Mouse (Mus musculus): ENCODE data around the gene Nup153. TPM values are rescaled to one million over a fixed set of nuclear protein-coding genes. Genes with fewer than 3 reads are reported as not detected.

Gene Nup153
- polyA plus RNA-seq, 1 experiment, result 11.6 TPM

DNA sequence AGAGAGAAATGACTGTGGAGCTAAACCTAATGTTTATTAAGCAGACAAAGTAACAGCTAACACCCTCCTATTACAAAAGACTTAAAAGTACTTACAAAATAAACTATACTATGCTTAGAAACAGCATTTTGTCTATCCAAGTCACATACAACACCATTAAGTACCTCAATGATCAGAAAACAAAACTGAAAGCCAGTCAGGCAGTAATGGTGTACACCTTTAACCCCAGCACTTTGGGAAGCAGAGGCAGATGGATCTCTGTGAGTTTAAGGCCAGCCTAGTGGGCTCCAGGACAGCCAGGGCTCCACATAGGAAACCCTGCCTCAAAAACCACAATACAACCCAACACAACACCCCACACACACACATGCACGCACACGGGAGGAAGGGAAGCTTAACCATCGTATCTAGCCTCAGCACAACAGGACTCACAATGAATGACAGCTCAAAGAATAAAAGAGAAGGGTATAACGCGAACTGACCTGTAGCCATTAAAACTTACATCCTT lies 8.8 kb downstream of the Nup153 start:
- Histone ChIP-seq H3K4me2 (ENCODE audit: low read depth) (no peak overlapping the region), H3K4me3 (no peak overlapping the region), H3K36me3 (ENCODE audit: control insufficient read depth, insufficient read depth) (peaks cover 5% of the 10 kb centered on the region), H3K79me2 (ENCODE audit: control insufficient read depth, insufficient read depth) (peaks cover 100% of the 10 kb centered on the region), H3K27me3 (ENCODE audit: control insufficient read depth, insufficient read depth, insufficient read length) (no peaks in the 10 kb centered on the region), H3ac (ENCODE audit: control insufficient read depth, insufficient read length) (no peak overlapping the region)
- TF ChIP-seq TCF12 (IDR thresholded peaks at IDR 0.05; ENCODE audit: insufficient read depth, poor library complexity, severe bottlenecking), result no peak
- no peak for TF ChIP-seq USF1 (IDR thresholded peaks at IDR 0.05; ENCODE audit: low read depth)
- TF ChIP-seq POLR2A (IDR thresholded peaks at IDR 0.05; ENCODE audit: insufficient read length, low read depth), result no peak
- no peak for TF ChIP-seq REST (IDR thresholded peaks at IDR 0.05; ENCODE audit: insufficient read depth, insufficient read length)
- no peak for TF ChIP-seq CEBPB (IDR thresholded peaks at IDR 0.05; ENCODE audit: insufficient read depth, poor library complexity, severe bottlenecking)
- TF ChIP-seq MYOD1 (IDR thresholded peaks at IDR 0.05; ENCODE audit: control insufficient read depth in 1 of 3, insufficient read length in 2 of 3, low read depth in 2 of 3), result no peak
- TF ChIP-seq MYOG (IDR thresholded peaks at IDR 0.05; ENCODE audit: control insufficient read depth in 1 of 3, insufficient read depth in 1 of 3, insufficient read length in 2 of 3, low read depth in 2 of 3), result no peak

- no peaks in the 10 kb centered on the region for H3K27me3 ChIP-seq (ENCODE audit: control insufficient read depth, insufficient read depth, insufficient read length)
- no peak overlapping the region for H3K4me3 ChIP-seq
- H3K36me3 ChIP-seq (ENCODE audit: control insufficient read depth, insufficient read depth), result peaks cover 31% of the 10 kb centered on the region
- no peak overlapping the region for H3ac ChIP-seq (ENCODE audit: control insufficient read depth, insufficient read length)
- TF ChIP-seq POLR2A (IDR thresholded peaks at IDR 0.05; ENCODE audit: insufficient read length, low read depth) (no peak), MAX (IDR thresholded peaks at IDR 0.05; ENCODE audit: low read depth) (no peak), E2F4 (IDR thresholded peaks at IDR 0.05; ENCODE audit: insufficient read depth) (no peak), SRF (IDR thresholded peaks at IDR 0.05; ENCODE audit: control insufficient read depth, insufficient read length, low read depth) (no peak), POLR2AphosphoS2 (IDR thresholded peaks at IDR 0.05; ENCODE audit: insufficient read length, low read depth) (no peak), TCF3 (IDR thresholded peaks at IDR 0.05; ENCODE audit: insufficient read length, low read depth) (no peak), REST (IDR thresholded peaks at IDR 0.05; ENCODE audit: insufficient read depth, insufficient read length) (no peak), TCF12 (IDR thresholded peaks at IDR 0.05; ENCODE audit: insufficient read depth, poor library complexity, severe bottlenecking) (no peak), USF1 (IDR thresholded peaks at IDR 0.05; ENCODE audit: low read depth) (no peak), MYOD1 (IDR thresholded peaks at IDR 0.05; ENCODE audit: control insufficient read depth in 1 of 3, insufficient read length in 2 of 3, low read depth in 2 of 3) (no peak), CEBPB (IDR thresholded peaks at IDR 0.05; ENCODE audit: insufficient read depth, poor library complexity, severe bottlenecking) (no peak), MYOG (IDR thresholded peaks at IDR 0.05; ENCODE audit: control insufficient read depth in 1 of 3, insufficient read depth in 1 of 3, insufficient read length in 2 of 3, low read depth in 2 of 3) (no peak)
- H3K4me2 ChIP-seq (ENCODE audit: low read depth), result peak overlapping the region; percentile 7
- H3K79me2 ChIP-seq (ENCODE audit: control insufficient read depth, insufficient read depth), result peaks cover 95% of the 10 kb centered on the region
Observed at GRCm38 (mm10) chr13:46715976-46716639, 11.6 kb downstream of the Nup153 start.

DNA sequence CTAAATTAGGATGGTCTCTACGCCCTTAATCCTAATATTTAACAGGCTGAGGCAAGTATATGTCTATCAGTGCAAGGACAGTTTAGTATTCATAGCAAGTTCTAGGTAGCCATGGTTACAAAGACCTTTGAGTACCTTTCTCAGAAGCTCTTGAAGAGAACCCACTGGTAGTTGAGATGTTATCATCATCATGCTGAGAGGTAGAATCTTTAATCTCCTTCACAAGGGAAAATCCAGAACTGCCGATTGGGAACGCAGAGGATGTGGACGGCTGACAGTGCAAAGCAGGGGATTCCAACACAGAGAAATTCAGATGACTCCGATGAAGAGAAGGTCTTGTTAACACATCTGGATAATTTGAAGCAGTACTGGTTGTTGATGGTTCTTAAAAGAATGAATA lies 14.3 kb downstream of the Nup153 start:
- Histone ChIP-seq H3K4me3 (no peak overlapping the region), H3K4me2 (ENCODE audit: low read depth) (no peak overlapping the region), H3ac (ENCODE audit: control insufficient read depth, insufficient read length) (no peak overlapping the region), H3K27me3 (ENCODE audit: control insufficient read depth, insufficient read depth, insufficient read length) (no peaks in the 10 kb centered on the region), H3K36me3 (ENCODE audit: control insufficient read depth, insufficient read depth) (peaks cover 49% of the 10 kb centered on the region), H3K79me2 (ENCODE audit: control insufficient read depth, insufficient read depth) (peaks cover 80% of the 10 kb centered on the region)
- TF ChIP-seq MYOD1 (IDR thresholded peaks at IDR 0.05; ENCODE audit: control insufficient read depth in 1 of 3, insufficient read length in 2 of 3, low read depth in 2 of 3) (no peak), E2F4 (IDR thresholded peaks at IDR 0.05; ENCODE audit: insufficient read depth) (no peak), TCF12 (IDR thresholded peaks at IDR 0.05; ENCODE audit: insufficient read depth, poor library complexity, severe bottlenecking) (no peak), TCF3 (IDR thresholded peaks at IDR 0.05; ENCODE audit: insufficient read length, low read depth) (no peak), CEBPB (IDR thresholded peaks at IDR 0.05; ENCODE audit: insufficient read depth, poor library complexity, severe bottlenecking) (no peak), POLR2A (IDR thresholded peaks at IDR 0.05; ENCODE audit: insufficient read length, low read depth) (no peak), SRF (IDR thresholded peaks at IDR 0.05; ENCODE audit: control insufficient read depth, insufficient read length, low read depth) (no peak), USF1 (IDR thresholded peaks at IDR 0.05; ENCODE audit: low read depth) (no peak), REST (IDR thresholded peaks at IDR 0.05; ENCODE audit: insufficient read depth, insufficient read length) (no peak), MYOG (IDR thresholded peaks at IDR 0.05; ENCODE audit: control insufficient read depth in 1 of 3, insufficient read depth in 1 of 3, insufficient read length in 2 of 3, low read depth in 2 of 3) (no peak), POLR2AphosphoS2 (IDR thresholded peaks at IDR 0.05; ENCODE audit: insufficient read length, low read depth) (no peak), MAX (IDR thresholded peaks at IDR 0.05; ENCODE audit: low read depth) (no peak)

DNA sequence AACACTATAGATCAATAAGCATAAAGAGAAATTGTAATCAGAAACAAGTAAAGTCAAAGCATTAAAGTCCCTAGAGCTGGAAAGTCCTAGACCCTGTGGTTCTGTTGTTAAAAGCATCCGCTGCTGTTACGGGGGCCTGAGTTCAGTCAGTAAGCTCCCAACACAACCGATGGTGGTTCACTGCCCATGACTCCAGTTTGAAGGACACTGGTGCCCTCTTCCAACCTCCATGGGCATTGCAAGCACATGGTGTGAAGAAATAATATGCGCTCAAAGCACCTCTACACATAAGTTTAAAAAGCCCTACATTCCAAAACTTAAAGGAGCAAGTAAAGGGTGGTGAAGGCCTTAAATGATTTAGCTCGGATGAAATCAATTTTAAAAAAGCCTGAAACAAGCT lies 24.6 kb downstream of the Nup153 start:
- TF ChIP-seq TCF12 (IDR thresholded peaks at IDR 0.05; ENCODE audit: insufficient read depth, poor library complexity, severe bottlenecking) (no peak), MAX (IDR thresholded peaks at IDR 0.05; ENCODE audit: low read depth) (no peak), MYOD1 (IDR thresholded peaks at IDR 0.05; ENCODE audit: control insufficient read depth in 1 of 3, insufficient read length in 2 of 3, low read depth in 2 of 3) (no peak), TCF3 (IDR thresholded peaks at IDR 0.05; ENCODE audit: insufficient read length, low read depth) (no peak), MYOG (IDR thresholded peaks at IDR 0.05; ENCODE audit: control insufficient read depth in 1 of 3, insufficient read depth in 1 of 3, insufficient read length in 2 of 3, low read depth in 2 of 3) (no peak), POLR2AphosphoS2 (IDR thresholded peaks at IDR 0.05; ENCODE audit: insufficient read length, low read depth) (no peak), REST (IDR thresholded peaks at IDR 0.05; ENCODE audit: insufficient read depth, insufficient read length) (no peak), CEBPB (IDR thresholded peaks at IDR 0.05; ENCODE audit: insufficient read depth, poor library complexity, severe bottlenecking) (no peak), POLR2A (IDR thresholded peaks at IDR 0.05; ENCODE audit: insufficient read length, low read depth) (no peak)

More for the DNA sequence above, 24.6 kb downstream of the Nup153 start:
- H3K79me2 ChIP-seq (ENCODE audit: control insufficient read depth, insufficient read depth), result peaks cover 46% of the 10 kb centered on the region
- peaks cover 53% of the 10 kb centered on the region for H3K36me3 ChIP-seq (ENCODE audit: control insufficient read depth, insufficient read depth)
- H3K4me2 ChIP-seq (ENCODE audit: low read depth), result no peak overlapping the region
- H3K27me3 ChIP-seq (ENCODE audit: control insufficient read depth, insufficient read depth, insufficient read length), result no peaks in the 10 kb centered on the region
- H3K4me3 ChIP-seq, result no peak overlapping the region
- no peak overlapping the region for H3ac ChIP-seq (ENCODE audit: control insufficient read depth, insufficient read length)

Measured in myocyte (in vitro differentiated cells).